In the genomic region with DNA sequence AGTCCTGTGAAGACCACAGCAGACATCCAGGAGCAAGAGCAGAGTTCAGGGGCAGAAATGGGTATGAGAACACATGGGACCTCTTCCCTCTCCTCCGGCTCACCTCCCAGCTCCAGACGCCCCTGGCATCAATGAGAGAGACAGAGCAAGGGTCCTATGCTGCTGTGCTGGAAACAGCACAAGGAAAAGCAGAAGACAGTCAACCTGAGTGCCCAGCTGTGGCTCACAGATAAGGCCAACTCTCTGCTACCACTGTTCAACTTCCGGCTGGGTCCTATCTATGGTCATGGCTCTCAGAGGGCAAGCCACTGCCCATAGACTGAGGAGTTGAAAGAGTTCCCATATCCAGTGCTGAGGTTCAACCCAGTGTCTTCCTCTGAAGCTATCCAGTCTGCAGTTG, we compare ENCODE assay signal across 15 mouse cellular contexts. TPM values are rescaled to one million over a fixed set of nuclear protein-coding genes. Genes with fewer than 3 reads are reported as not detected.
"Had no signal": no experiment of that assay in that cellular context is flagged by ENCODE, and none has a peak within 500 bp of the region (broad histone marks: within the 10 kb centered on the region; RNA-seq: fewer than 3 reads in every experiment).

No protein-coding gene starts in this region.

- DNase-seq: kidney, adult 18-20 months; kidney, adult 9 months; kidney, postnatal 14 days; kidney, postnatal 4 days; layer of hippocampus, adult 9-11 months; liver, embryonic 13.5 days; lung, embryonic 14.5 days; thymus, adult 2 months; thymus, postnatal 14 days; thymus, postnatal 4 days had no signal

- H3K9me3 ChIP-seq: liver, embryonic 13.5 days; midbrain, embryonic 13.5 days had no signal

- H3K27ac ChIP-seq: layer of hippocampus, adult 2 months; liver, embryonic 13.5 days; macrophage; midbrain, embryonic 13.5 days had no signal

- H3K36me3 ChIP-seq: liver, embryonic 13.5 days had no signal

- H3K4me1 ChIP-seq: liver, embryonic 13.5 days had no signal

- ATAC-seq: intestine, embryonic 16.5 days; lung, postnatal 0 days; midbrain, embryonic 13.5 days had no signal

- H3K4me2 ChIP-seq: liver, embryonic 13.5 days; lung, embryonic 14.5 days; midbrain, embryonic 13.5 days had no signal

- H3K9ac ChIP-seq: liver, embryonic 13.5 days; lung, embryonic 14.5 days; midbrain, embryonic 13.5 days had no signal

- H3K4me3 ChIP-seq: layer of hippocampus, adult 2 months; liver, embryonic 13.5 days; midbrain, embryonic 13.5 days had no signal

RNA-seq across cellular contexts. Expression of a gene that starts 7.7 kb away (rescaled TPM):
- polyA plus RNA-seq: macrophage had no signal
